Mouse (Mus musculus): Measurements from ENCODE around the gene Nod1.

GRCm38 (mm10) chr6:54969801-54970200 lies 2.6 kb downstream of the Nod1 start:
- TF ChIP-seq CTCF (IDR thresholded peaks at IDR 0.05; ENCODE audit: low read depth), result no peak
- TF ChIP-seq EP300 (IDR thresholded peaks at IDR 0.05; ENCODE audit: low read depth), result no peak

Measured in heart, postnatal 0 days (tissue).